Mouse (Mus musculus) embryonic fibroblast, embryonic 13.5 days (primary cell): Measurements from ENCODE around the gene Atp1a2.

Source experiments
- CTCF ChIP-seq: IDR thresholded peaks from 2 replicates; pipeline ENCODE4 v1.5.1; 2011; ENCODE audit warnings: mild to moderate bottlenecking, control low read depth, low read length, moderate library complexity, borderline replicate concordance; ENCODE audit not compliant: insufficient read depth
- POLR2A ChIP-seq: IDR thresholded peaks from 2 replicates; pipeline ENCODE4 v1.6.1; 2011; ENCODE audit warnings: low read depth, mild to moderate bottlenecking, control low read depth, low read length, moderate library complexity

GRCm38 (mm10) chr1:172271208-172271607 lies 26.7 kb downstream of the Atp1a2 start:
- no peak for TF ChIP-seq POLR2A
- no peak for TF ChIP-seq CTCF
